Mouse (Mus musculus): Measurements from ENCODE around the gene Agtrap. TPM values are rescaled to one million over a fixed set of nuclear protein-coding genes. Genes with fewer than 3 reads are reported as not detected.
"Not testable (repeated sequence)": the region's sequence is repeated elsewhere in the genome, so short reads cannot be mapped to it uniquely, and the experiment has no call there.

Gene Agtrap
- polyA plus RNA-seq, 1 experiment = 20.9 TPM

- 47% methylated on average over 1 of the region's 1 CpGs for WGBS
- Histone ChIP-seq H3K27ac (ENCODE audit: control insufficient read depth, insufficient read depth, low read depth, low read length, poor library complexity) (no peak overlapping the region), H3K4me1 (ENCODE audit: control insufficient read depth, insufficient read depth, low read length) (no peaks in the 10 kb centered on the region; the same call in 1 of the 2 replicates), H3K4me3 (replicated peaks; ENCODE audit: control insufficient read depth, low read depth, low read length) (no peak overlapping the region)
- no peak for TF ChIP-seq CTCF (IDR thresholded peaks at IDR 0.05; ENCODE audit: control insufficient read depth, insufficient read depth, low read length)
- TF ChIP-seq POLR2A (IDR thresholded peaks at IDR 0.05; ENCODE audit: borderline replicate concordance, control insufficient read depth, low read depth, low read length) = no peak
Observed at GRCm38 (mm10) chr4:148128241-148128640, 40.4 kb upstream of the Agtrap start.

GRCm38 (mm10) chr4:148122694-148123066 lies 34.8 kb upstream of the Agtrap start:
- 87% methylated on average over 3 of the region's 3 CpGs for WGBS
- no peak overlapping the region for H3K4me3 ChIP-seq (replicated peaks; ENCODE audit: control insufficient read depth, low read depth, low read length)
- no peaks in the 10 kb centered on the region for H3K4me1 ChIP-seq (ENCODE audit: control insufficient read depth, insufficient read depth, low read length)
- no peak overlapping the region for H3K27ac ChIP-seq (ENCODE audit: control insufficient read depth, insufficient read depth, low read depth, low read length, poor library complexity)
- TF ChIP-seq POLR2A (IDR thresholded peaks at IDR 0.05; ENCODE audit: borderline replicate concordance, control insufficient read depth, low read depth, low read length) = no peak

GRCm38 (mm10) chr4:148121982-148122693 lies 34.3 kb upstream of the Agtrap start:
- Histone ChIP-seq H3K27ac (ENCODE audit: control insufficient read depth, insufficient read depth, low read depth, low read length, poor library complexity) (no peak overlapping the region), H3K4me1 (ENCODE audit: control insufficient read depth, insufficient read depth, low read length) (no peaks in the 10 kb centered on the region), H3K4me3 (replicated peaks; ENCODE audit: control insufficient read depth, low read depth, low read length) (no peak overlapping the region)
- TF ChIP-seq POLR2A (IDR thresholded peaks at IDR 0.05; ENCODE audit: borderline replicate concordance, control insufficient read depth, low read depth, low read length) = no peak
- TF ChIP-seq CTCF (IDR thresholded peaks at IDR 0.05; ENCODE audit: control insufficient read depth, insufficient read depth, low read length) = no peak
- 55% methylated on average over 6 of the region's 6 CpGs for WGBS

GRCm38 (mm10) chr4:148121362-148121761 lies 33.5 kb upstream of the Agtrap start:
- H3K4me1 ChIP-seq (ENCODE audit: control insufficient read depth, insufficient read depth, low read length) = no peaks in the 10 kb centered on the region
- WGBS = 78% methylated on average over 4 of the region's 4 CpGs
- TF ChIP-seq CTCF (IDR thresholded peaks at IDR 0.05; ENCODE audit: control insufficient read depth, insufficient read depth, low read length) (no peak), POLR2A (IDR thresholded peaks at IDR 0.05; ENCODE audit: borderline replicate concordance, control insufficient read depth, low read depth, low read length) (no peak)
- no peak overlapping the region for H3K27ac ChIP-seq (ENCODE audit: control insufficient read depth, insufficient read depth, low read depth, low read length, poor library complexity)
- no peak overlapping the region for H3K4me3 ChIP-seq (replicated peaks; ENCODE audit: control insufficient read depth, low read depth, low read length)

- H3K4me1 ChIP-seq (ENCODE audit: control insufficient read depth, insufficient read depth, low read length) = no peaks in the 10 kb centered on the region
- WGBS = 33% methylated on average over 9 of the region's 9 CpGs
- TF ChIP-seq CTCF (IDR thresholded peaks at IDR 0.05; ENCODE audit: control insufficient read depth, insufficient read depth, low read length) = no peak
- no peak for TF ChIP-seq POLR2A (IDR thresholded peaks at IDR 0.05; ENCODE audit: borderline replicate concordance, control insufficient read depth, low read depth, low read length)
- no peak overlapping the region for H3K27ac ChIP-seq (ENCODE audit: control insufficient read depth, insufficient read depth, low read depth, low read length, poor library complexity)
- H3K4me3 ChIP-seq (replicated peaks; ENCODE audit: control insufficient read depth, low read depth, low read length) = no peak overlapping the region
Observed at GRCm38 (mm10) chr4:148120555-148120954, 32.7 kb upstream of the Agtrap start.

- H3K4me3 ChIP-seq (replicated peaks; ENCODE audit: control insufficient read depth, low read depth, low read length); H3K4me1 ChIP-seq (ENCODE audit: control insufficient read depth, insufficient read depth, low read length); H3K27ac ChIP-seq (ENCODE audit: control insufficient read depth, insufficient read depth, low read depth, low read length, poor library complexity): not testable (repeated sequence)
- WGBS = 80% methylated on average over 9 of the region's 9 CpGs
Observed at GRCm38 (mm10) chr4:148119578-148119977, 31.7 kb upstream of the Agtrap start.

- Histone ChIP-seq H3K4me1 (ENCODE audit: control insufficient read depth, insufficient read depth, low read length) (no peaks in the 10 kb centered on the region), H3K27ac (ENCODE audit: control insufficient read depth, insufficient read depth, low read depth, low read length, poor library complexity) (no peak overlapping the region), H3K4me3 (replicated peaks; ENCODE audit: control insufficient read depth, low read depth, low read length) (no peak overlapping the region)
- WGBS = 72% methylated on average over 4 of the region's 4 CpGs
- no peak for TF ChIP-seq POLR2A (IDR thresholded peaks at IDR 0.05; ENCODE audit: borderline replicate concordance, control insufficient read depth, low read depth, low read length)
- no peak for TF ChIP-seq CTCF (IDR thresholded peaks at IDR 0.05; ENCODE audit: control insufficient read depth, insufficient read depth, low read length)
Observed at GRCm38 (mm10) chr4:148117392-148117791, 29.6 kb upstream of the Agtrap start.

- H3K27ac ChIP-seq (ENCODE audit: control insufficient read depth, insufficient read depth, low read depth, low read length, poor library complexity) = no peak overlapping the region
- 73% methylated on average over 4 of the region's 4 CpGs for WGBS
- TF ChIP-seq CTCF (IDR thresholded peaks at IDR 0.05; ENCODE audit: control insufficient read depth, insufficient read depth, low read length) (peak; percentile 35; the same call in 1 of the 2 replicates), POLR2A (IDR thresholded peaks at IDR 0.05; ENCODE audit: borderline replicate concordance, control insufficient read depth, low read depth, low read length) (no peak)
- H3K4me1 ChIP-seq (ENCODE audit: control insufficient read depth, insufficient read depth, low read length) = no peaks in the 10 kb centered on the region
- no peak overlapping the region for H3K4me3 ChIP-seq (replicated peaks; ENCODE audit: control insufficient read depth, low read depth, low read length)
Observed at GRCm38 (mm10) chr4:148116657-148117056, 28.8 kb upstream of the Agtrap start.

GRCm38 (mm10) chr4:148115467-148115866 lies 27.6 kb upstream of the Agtrap start:
- no peak overlapping the region for H3K27ac ChIP-seq (ENCODE audit: control insufficient read depth, insufficient read depth, low read depth, low read length, poor library complexity)
- H3K4me3 ChIP-seq (replicated peaks; ENCODE audit: control insufficient read depth, low read depth, low read length) = no peak overlapping the region
- under 1% methylated on average over 15 of the region's 15 CpGs for WGBS
- TF ChIP-seq CTCF (IDR thresholded peaks at IDR 0.05; ENCODE audit: control insufficient read depth, insufficient read depth, low read length) (peak; percentile 18; the same call in 1 of the 2 replicates), POLR2A (IDR thresholded peaks at IDR 0.05; ENCODE audit: borderline replicate concordance, control insufficient read depth, low read depth, low read length) (no peak)
- H3K4me1 ChIP-seq (ENCODE audit: control insufficient read depth, insufficient read depth, low read length) = no peaks in the 10 kb centered on the region
